Mouse (Mus musculus) megakaryocyte, embryonic 14.5 days (primary cell): ENCODE measurements around the gene Olfr323.

ENCODE experiments used
- FLI1 ChIP-seq: IDR thresholded peaks from 2 replicates; pipeline ENCODE4 v1.6.1; 2012; ENCODE audit warnings: low read length, inconsistent platforms, mixed read lengths
- GATA1 ChIP-seq: IDR thresholded peaks from 3 replicates; pipeline ENCODE4 v1.6.1; 2012; ENCODE audit warnings: mixed read lengths, low read length, inconsistent platforms, borderline replicate concordance

DNA sequence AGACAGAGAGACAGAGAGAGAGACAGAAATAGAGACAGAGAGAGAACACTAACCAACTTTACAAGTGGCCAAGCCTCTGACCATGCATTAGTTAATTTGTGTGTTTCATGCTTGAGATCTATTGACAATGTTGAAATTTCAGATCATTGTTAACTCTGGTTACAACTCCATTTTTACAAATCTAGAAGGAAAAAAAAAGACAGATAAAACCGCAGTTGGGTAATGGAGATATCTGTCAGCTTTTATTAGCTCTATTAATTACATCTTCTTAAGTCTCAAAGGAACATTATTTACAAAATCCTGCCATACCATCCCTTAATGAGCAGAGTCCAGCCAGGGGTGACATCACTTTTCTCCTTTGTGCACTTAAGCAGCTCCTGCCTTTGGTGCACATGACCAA is 52.9 kb downstream of the Olfr323 start, which contains the start of gene Olfr325:
- TF ChIP-seq GATA1 = no peak
- no peak for TF ChIP-seq FLI1
